Mouse (Mus musculus) megakaryocyte, embryonic 14.5 days (primary cell): ENCODE measurements around the gene Crebbp.

ENCODE experiments used
- FLI1 ChIP-seq: IDR thresholded peaks from 2 replicates; pipeline ENCODE4 v1.6.1; 2012; ENCODE audit warnings: low read length, inconsistent platforms, mixed read lengths
- GATA1 ChIP-seq: IDR thresholded peaks from 3 replicates; pipeline ENCODE4 v1.6.1; 2012; ENCODE audit warnings: mixed read lengths, low read length, inconsistent platforms, borderline replicate concordance

DNA sequence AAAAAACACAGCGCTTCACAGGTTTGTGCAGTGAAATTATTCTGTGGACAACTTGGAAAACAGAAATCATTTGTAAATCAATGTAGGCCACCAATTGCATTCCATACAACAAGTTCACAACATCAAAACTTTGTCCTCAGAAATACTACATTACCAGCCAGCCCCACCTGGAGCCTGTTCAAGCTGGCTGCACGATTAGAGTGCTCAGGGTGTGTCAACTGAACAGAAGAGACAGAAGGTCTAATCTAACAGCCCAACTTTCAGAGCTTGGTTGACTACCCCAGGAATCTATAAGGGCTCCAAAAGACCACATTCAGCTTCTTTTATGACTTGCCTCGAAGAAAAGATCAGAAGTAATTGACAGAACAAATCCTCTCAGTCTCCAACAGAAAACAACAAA, 44.3 kb downstream of the Crebbp start:
- TF ChIP-seq GATA1 = no peak
- no peak for TF ChIP-seq FLI1
